Mouse (Mus musculus): ENCODE measurements at regions not wholly inside any gene's neighbourhood (a gene's known extent, or its start where the extent isn't known, plus 50 kb on each side); places are given as distances from the start of the nearest gene placed in this dataset.

- no peak for DNase-seq (ENCODE audit: low spot score in 2 of 2)
These were observed 104.6 kb upstream of the 1700056E22Rik start for GRCm38 (mm10) chr1:184138661-184139060.

DNA sequence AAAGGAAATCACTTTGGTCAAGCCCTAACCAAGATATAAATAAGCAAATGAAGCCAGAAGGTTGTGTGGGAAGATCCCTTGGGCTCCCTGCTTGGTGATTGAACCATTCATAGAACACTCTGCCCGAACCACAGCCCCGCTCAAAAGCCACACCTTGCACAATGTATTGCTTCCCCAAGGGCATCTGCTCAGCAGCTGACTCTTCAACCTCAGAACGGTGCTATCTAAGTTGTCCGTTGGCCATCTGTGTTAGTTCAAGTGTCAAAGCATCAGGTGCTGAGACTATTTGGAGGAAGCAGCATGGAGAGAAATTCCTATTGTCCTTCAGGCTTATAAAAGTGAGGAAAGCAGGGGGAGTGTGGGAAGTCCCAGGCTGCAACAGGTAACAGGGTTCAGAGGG lies 96.8 kb upstream of the 1700056E22Rik start:
- DNase-seq (ENCODE audit: low spot score in 2 of 2) = no peak

- DNase-seq (ENCODE audit: low spot score in 2 of 2) = no peak
These were observed 93.2 kb upstream of the 1700056E22Rik start for GRCm38 (mm10) chr1:184127321-184127720.

- no peak for DNase-seq (ENCODE audit: low spot score in 2 of 2)
These were observed 92.8 kb upstream of the 1700056E22Rik start for GRCm38 (mm10) chr1:184126909-184127308.

Data from urinary bladder, postnatal 4 days (tissue).